Mouse (Mus musculus): ENCODE results near the gene Gm7903. TPM values are rescaled to one million over a fixed set of nuclear protein-coding genes. Genes with fewer than 3 reads are reported as not detected.

Gene Gm7903
- polyA plus RNA-seq, 1 experiment from 2014 or later: not detected

Other genes starting within 250 kb of the Gm7903 start
- not detected in 2 replicates for gene Tceal6, start 223.1 kb upstream of the Gm7903 start, polyA plus RNA-seq (2014; fragmentation: Nextera tagmentation; extraction: Ambion mirVana)
- not detected in 2 replicates for gene Pramel3, start 131.5 kb upstream of the Gm7903 start, polyA plus RNA-seq (2014; fragmentation: Nextera tagmentation; extraction: Ambion mirVana)
- gene Gm5128, start 60.6 kb upstream of the Gm7903 start, polyA plus RNA-seq (2014; fragmentation: Nextera tagmentation; extraction: Ambion mirVana): not detected in 2 replicates
- gene AV320801, start 60.8 kb downstream of the Gm7903 start, polyA plus RNA-seq (2014; fragmentation: Nextera tagmentation; extraction: Ambion mirVana): not detected in 2 replicates
- gene Nxf7, start 164.9 kb downstream of the Gm7903 start, polyA plus RNA-seq (2014; fragmentation: Nextera tagmentation; extraction: Ambion mirVana): not detected in 2 replicates
- not detected in 2 replicates for gene Prame, start 193.9 kb downstream of the Gm7903 start, polyA plus RNA-seq (2014; fragmentation: Nextera tagmentation; extraction: Ambion mirVana)